ENCODE assay signal across 11 mouse cellular contexts in genomic region chr9:9882779-9883383, GRCm38 (mm10).
DNase-seq lines count a peak whose midpoint lies in the region; ATAC-seq and TF ChIP-seq lines count a peak whose summit lies in the region.
"Had no signal": no experiment of that assay in that cellular context is flagged by ENCODE, and none has a peak within 500 bp of the region (broad histone marks: within the 10 kb centered on the region; RNA-seq: fewer than 3 reads in every experiment).

No protein-coding gene starts in this region.

- H3K9ac ChIP-seq in hindbrain, embryonic 11.5 days (ENCODE audit: low read depth, low read length): no peak overlapping the region
- H3K9ac ChIP-seq in forebrain, embryonic 14.5 days (ENCODE audit: low read length): no peak overlapping the region
- H3K9ac ChIP-seq: lung, embryonic 15.5 days had no signal

- H3K27ac ChIP-seq in hindbrain, embryonic 11.5 days (ENCODE audit: low read depth, low read length): no peak overlapping the region
- no peak overlapping the region for H3K27ac ChIP-seq in thymus, adult 2 months (ENCODE audit: control insufficient read depth, insufficient read depth, low read length)
- H3K27ac ChIP-seq in forebrain, embryonic 14.5 days (ENCODE audit: low read depth, low read length): no peak overlapping the region
- H3K27ac ChIP-seq: lung, embryonic 15.5 days; stomach, postnatal 0 days had no signal

- no peaks in the 10 kb centered on the region for H3K9me3 ChIP-seq in hindbrain, embryonic 11.5 days (ENCODE audit: control insufficient read depth, low read length)
- H3K9me3 ChIP-seq in forebrain, embryonic 14.5 days (replicated peaks; ENCODE audit: control insufficient read depth, low read length): no peaks in the 10 kb centered on the region
- H3K9me3 ChIP-seq: lung, embryonic 15.5 days had no signal

- peak; percentile 60 to 62 for DNase-seq in heart, adult 18-20 months
- no peak for DNase-seq in heart, postnatal 25 days (ENCODE audit: low spot score)
- peak; percentile 48 for DNase-seq in brain, embryonic 14.5 days (ENCODE audit: low read depth)
- DNase-seq in hindbrain, embryonic 11.5 days (ENCODE audit: low spot score): peak; percentile 10
- peak; percentile 53 to 60 for DNase-seq in kidney, postnatal 4 days
- no peak for DNase-seq in thymus, adult 2 months
- DNase-seq in spleen, postnatal 4 days (ENCODE audit: low spot score in 2 of 2): no peak
- DNase-seq in forebrain, embryonic 14.5 days (ENCODE audit: low spot score): no peak
- DNase-seq: layer of hippocampus, adult 9-11 months had no signal

- H3K36me3 ChIP-seq in hindbrain, embryonic 11.5 days (ENCODE audit: control insufficient read depth, insufficient read depth, low read length): no peaks in the 10 kb centered on the region
- no peaks in the 10 kb centered on the region for H3K36me3 ChIP-seq in thymus, adult 2 months (ENCODE audit: control insufficient read depth, insufficient read depth, low read length)
- no peaks in the 10 kb centered on the region for H3K36me3 ChIP-seq in forebrain, embryonic 14.5 days (ENCODE audit: control insufficient read depth, insufficient read depth, low read length)
- H3K36me3 ChIP-seq: lung, embryonic 15.5 days had no signal

- H3K4me1 ChIP-seq in hindbrain, embryonic 11.5 days (replicated peaks; ENCODE audit: control insufficient read depth, insufficient read depth, low read length): no peaks in the 10 kb centered on the region
- H3K4me1 ChIP-seq in thymus, adult 2 months (replicated peaks; ENCODE audit: control insufficient read depth, insufficient read depth, low read length): no peaks in the 10 kb centered on the region
- H3K4me1 ChIP-seq in forebrain, embryonic 14.5 days (ENCODE audit: control insufficient read depth, insufficient read depth, low read length): no peaks in the 10 kb centered on the region
- H3K4me1 ChIP-seq: lung, embryonic 15.5 days had no signal

- intact Hi-C loops in heart, postnatal 25 days (cut with DNase I): no loop called here

- no peaks in the 10 kb centered on the region for H3K27me3 ChIP-seq in hindbrain, embryonic 11.5 days (ENCODE audit: control insufficient read depth, insufficient read depth, low read length)
- no peaks in the 10 kb centered on the region for H3K27me3 ChIP-seq in thymus, adult 2 months (ENCODE audit: control insufficient read depth, insufficient read depth, low read length)
- H3K27me3 ChIP-seq in forebrain, embryonic 14.5 days (replicated peaks; ENCODE audit: control insufficient read depth, insufficient read depth, low read length): no peaks in the 10 kb centered on the region
- H3K27me3 ChIP-seq: lung, embryonic 15.5 days had no signal

- TF ChIP-seq POLR2A in brain, embryonic 14.5 days (IDR thresholded peaks at IDR 0.05; ENCODE audit: borderline replicate concordance, extremely low read depth, insufficient read depth, insufficient read length, poor library complexity, severe bottlenecking): no peak
- no peak for TF ChIP-seq POLR2A in thymus, adult 2 months (IDR thresholded peaks at IDR 0.05; ENCODE audit: control insufficient read depth, extremely low read depth, insufficient read depth, low read length, poor library complexity)

- no peak for TF ChIP-seq CTCF in brain, embryonic 14.5 days (IDR thresholded peaks at IDR 0.05; ENCODE audit: borderline replicate concordance, extremely low read depth, insufficient read depth, insufficient read length)
- TF ChIP-seq CTCF in thymus, adult 2 months (IDR thresholded peaks at IDR 0.05; ENCODE audit: borderline replicate concordance, control insufficient read depth, extremely low read depth, insufficient read depth, low read length, poor library complexity): no peak

- H3K4me2 ChIP-seq in hindbrain, embryonic 11.5 days (replicated peaks; ENCODE audit: low read depth, low read length): no peak overlapping the region
- no peak overlapping the region for H3K4me2 ChIP-seq in forebrain, embryonic 14.5 days (ENCODE audit: low read length)
- H3K4me2 ChIP-seq: lung, embryonic 15.5 days had no signal

- H3K4me3 ChIP-seq in hindbrain, embryonic 11.5 days (ENCODE audit: low read depth, low read length): no peak overlapping the region
- no peak overlapping the region for H3K4me3 ChIP-seq in thymus, adult 2 months (ENCODE audit: control insufficient read depth, insufficient read depth, low read length)
- no peak overlapping the region for H3K4me3 ChIP-seq in forebrain, embryonic 14.5 days (ENCODE audit: low read depth, low read length)
- H3K4me3 ChIP-seq: lung, embryonic 15.5 days had no signal

- WGBS in hindbrain, embryonic 11.5 days: 64% methylated on average over 8 of the region's 8 CpGs
- 92% methylated on average over 8 of the region's 8 CpGs for WGBS in thymus, adult 2 months
- 70% methylated on average over 8 of the region's 8 CpGs for WGBS in forebrain, embryonic 14.5 days

- ATAC-seq in hindbrain, embryonic 11.5 days (ENCODE audit: low FRiP score): peak; percentile 51; the same call in 1 of the 2 replicates
- ATAC-seq in forebrain, embryonic 14.5 days: no peak

Comparison
In these comparisons a context has a peak if more than half of its experiments do, and no peak if none do; other contexts are left out.
1. DNase-seq: peak in heart, adult 18-20 months (2 of 2), brain, embryonic 14.5 days (single experiment), hindbrain, embryonic 11.5 days (single experiment) and kidney, postnatal 4 days (2 of 2); none in heart, postnatal 25 days (single experiment), thymus, adult 2 months (single experiment), spleen, postnatal 4 days (0 of 2) and forebrain, embryonic 14.5 days (single experiment).